Mouse (Mus musculus) Patski (cell line): Measurements from ENCODE around the gene Chmp5. TPM values are rescaled to one million over a fixed set of nuclear protein-coding genes. Genes with fewer than 3 reads are reported as not detected.
A peak's percentile ranks its signal among the peaks of the same experiment; 100 is the strongest.

Experiments used
- ATAC-seq: fragments of 100-300 bp; one replicate; pipeline ENCODE4 v1.8.0; 2021
- CTCF ChIA-PET: fragments of 350-600 bp; sonication (Branson Sonifier 250); formaldehyde crosslinking; loops from one replicate; lab custom pipeline; 2022; ENCODE audit warnings: inconsistent platforms; lab: Charles Lee
- POLR2A ChIA-PET: fragments of 350-600 bp; sonication (Branson Sonifier 250); formaldehyde crosslinking; loops from one replicate; lab custom pipeline; 2022; ENCODE audit warnings: antibody characterized with exemption, inconsistent platforms; lab: Charles Lee
- DNase-seq: peaks from one replicate; pipeline ENCODE4 v3.0.0-alpha.2; 2011; ENCODE audit warnings: low read depth, low spot score
- H3K27me3 ChIP-seq: fragments of 371-371 bp; one replicate; pipeline ENCODE4 v1.5.1; 2021
- CTCF ChIP-seq: fragments of 100-300 bp; IDR thresholded peaks from one replicate; pipeline ENCODE4 v1.5.1; 2021
- in situ Hi-C: fragments of 300-500 bp; cut with MboI; formaldehyde crosslinking; loops from 3 replicates; pipeline ENCODE4 v1.11.1; 2018; ENCODE audit warnings: low pct_unique_long_range_greater_than_20kb, mixed read lengths
- polyA plus RNA-seq: library from polyadenylated mRNA; unstranded; gene quantifications from one replicate; pipeline ENCODE4 v1.2.3, GENCODE M21; 2021

The Chmp5 gene
- polyA plus RNA-seq, 1 experiment from 2014 or later: 110 TPM

DNA sequence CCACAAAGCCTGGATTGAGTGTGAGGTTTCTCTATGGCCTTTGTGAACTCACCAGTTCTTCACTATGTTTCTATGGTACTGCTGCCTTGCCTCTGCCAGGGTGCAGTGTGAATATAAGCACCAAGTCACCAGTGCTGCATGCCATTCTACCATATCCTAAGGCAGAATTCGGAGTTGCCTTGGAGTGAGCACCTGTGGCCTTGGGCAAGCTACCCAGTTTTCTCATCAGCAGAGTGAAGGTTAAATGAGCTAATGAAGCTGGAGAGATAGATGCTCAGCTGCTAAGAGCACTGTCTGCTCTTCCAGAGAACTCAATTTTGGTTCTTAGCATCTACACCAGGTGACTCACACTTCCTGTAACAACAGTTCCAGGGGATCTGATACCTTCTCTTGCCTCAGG lies 25.8 kb downstream of the Chmp5 start:
- DNase-seq (no peak), ATAC-seq (no peak)
- POLR2A ChIA-PET: no interaction called here
- in situ Hi-C loops: no loop called here
- CTCF ChIA-PET: interaction anchor here (0.8 kb wide), 1 partner anchor 19 kb away, joined by 3 read pairs; no protein-coding TSS in a partner anchor
- H3K27me3 ChIP-seq: no peaks in the 10 kb centered on the region
- TF ChIP-seq CTCF: no peak

- ChIA-PET POLR2A (no interaction called here), CTCF (no interaction called here)
- no peak for DNase-seq
- TF ChIP-seq CTCF: no peak
- ATAC-seq: no peak
- in situ Hi-C loops: no loop called here
- no peaks in the 10 kb centered on the region for H3K27me3 ChIP-seq
Observed at GRCm38 (mm10) chr4:40975678-40976077, 27.5 kb downstream of the Chmp5 start.

GRCm38 (mm10) chr4:40976651-40977050 lies 28.4 kb downstream of the Chmp5 start:
- H3K27me3 ChIP-seq: no peaks in the 10 kb centered on the region
- no peak for DNase-seq
- ChIA-PET POLR2A (no interaction called here), CTCF (no interaction called here)
- ATAC-seq: no peak
- in situ Hi-C loops: no loop called here
- TF ChIP-seq CTCF: no peak

GRCm38 (mm10) chr4:40979430-40979829 lies 31.2 kb downstream of the Chmp5 start:
- in situ Hi-C loops: no loop called here
- H3K27me3 ChIP-seq: no peaks in the 10 kb centered on the region
- no peak for TF ChIP-seq CTCF
- CTCF ChIA-PET: interaction anchor here (0.9 to 1.2 kb wide), 2 partner anchors 24 to 39 kb away, joined by 3 read pairs; no protein-coding TSS in a partner anchor
- POLR2A ChIA-PET: interaction anchor here (1.1 kb wide), 1 partner anchor 19 kb away, joined by 3 read pairs; no protein-coding TSS in a partner anchor
- DNase-seq (no peak), ATAC-seq (no peak)

DNA sequence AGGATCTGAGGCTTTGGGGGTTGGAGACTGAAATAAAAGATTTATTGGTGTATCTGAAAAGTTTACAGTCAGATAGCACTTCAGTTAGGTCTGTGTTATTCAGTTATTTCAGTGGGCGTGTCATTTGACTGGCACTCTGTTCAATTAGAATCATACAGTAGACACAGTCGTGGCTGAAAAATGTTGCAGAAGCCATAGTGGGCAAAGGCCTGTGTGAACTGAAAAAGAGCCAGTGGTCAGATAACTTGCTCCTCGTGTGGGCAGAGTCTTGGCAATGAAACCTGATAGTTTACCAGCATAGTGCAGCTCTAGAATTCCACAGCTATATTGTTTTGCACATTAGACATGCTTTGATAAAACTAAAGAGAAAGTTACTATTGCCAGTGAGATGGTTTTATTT lies 34.3 kb downstream of the Chmp5 start:
- POLR2A ChIA-PET: no interaction called here
- no peak for TF ChIP-seq CTCF
- in situ Hi-C loops: no loop called here
- CTCF ChIA-PET: no interaction called here
- ATAC-seq (no peak), DNase-seq (no peak)
- H3K27me3 ChIP-seq: no peaks in the 10 kb centered on the region

- ChIA-PET POLR2A (no interaction called here), CTCF (interaction anchor here (1.3 kb wide), 1 partner anchor 30 kb away, joined by 3 read pairs; no protein-coding TSS in a partner anchor)
- in situ Hi-C loops: no loop called here
- DNase-seq (no peak), ATAC-seq (no peak)
- no peak for TF ChIP-seq CTCF
- H3K27me3 ChIP-seq: no peaks in the 10 kb centered on the region
Observed at GRCm38 (mm10) chr4:40983686-40984085, 35.5 kb downstream of the Chmp5 start.

DNA sequence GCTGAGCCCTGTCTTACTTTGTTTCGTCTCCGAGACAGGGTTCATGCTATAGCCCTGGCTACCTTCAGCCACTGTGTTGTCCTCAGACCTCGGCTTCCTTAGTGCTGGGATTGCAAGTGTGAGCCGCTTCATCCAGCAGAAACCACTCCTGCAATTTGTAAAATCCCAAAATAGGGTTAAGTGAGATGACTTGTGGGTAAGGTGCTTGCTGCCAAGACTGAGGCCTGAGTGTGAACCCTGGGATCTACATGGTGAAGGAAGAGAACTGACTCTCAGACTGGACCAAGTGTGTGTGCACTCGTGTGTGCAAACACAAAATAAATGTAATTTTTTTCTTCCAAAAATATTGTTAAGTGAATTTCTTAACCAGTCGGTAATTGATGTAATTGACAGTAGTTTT lies 41.4 kb downstream of the Chmp5 start:
- in situ Hi-C loops: no loop called here
- ATAC-seq (no peak), DNase-seq (no peak)
- CTCF ChIA-PET: no interaction called here
- POLR2A ChIA-PET: no interaction called here
- no peaks in the 10 kb centered on the region for H3K27me3 ChIP-seq
- TF ChIP-seq CTCF: no peak

DNA sequence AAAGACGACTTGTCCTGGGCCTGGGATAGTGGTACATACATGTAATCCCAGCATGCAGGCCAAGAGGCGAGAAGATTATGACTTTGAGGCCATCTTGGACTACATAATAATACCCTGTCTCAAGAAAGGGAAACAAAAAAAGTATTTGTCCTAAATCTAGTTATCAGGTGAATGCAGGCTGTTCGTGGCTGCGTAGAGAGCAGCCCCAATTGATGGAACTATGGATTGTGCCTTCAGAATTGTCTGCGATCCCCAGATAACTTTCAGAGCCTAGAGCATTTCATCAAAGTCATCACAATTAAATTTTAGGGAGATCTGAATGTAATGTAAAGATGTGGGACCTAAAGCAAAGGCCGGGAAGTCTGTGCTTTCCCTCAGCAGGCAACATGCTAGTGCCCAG lies 48.1 kb downstream of the Chmp5 start:
- in situ Hi-C loops: no loop called here
- DNase-seq (no peak), ATAC-seq (no peak)
- ChIA-PET CTCF (no interaction called here), POLR2A (no interaction called here)
- TF ChIP-seq CTCF: no peak
- H3K27me3 ChIP-seq: no peaks in the 10 kb centered on the region

DNA sequence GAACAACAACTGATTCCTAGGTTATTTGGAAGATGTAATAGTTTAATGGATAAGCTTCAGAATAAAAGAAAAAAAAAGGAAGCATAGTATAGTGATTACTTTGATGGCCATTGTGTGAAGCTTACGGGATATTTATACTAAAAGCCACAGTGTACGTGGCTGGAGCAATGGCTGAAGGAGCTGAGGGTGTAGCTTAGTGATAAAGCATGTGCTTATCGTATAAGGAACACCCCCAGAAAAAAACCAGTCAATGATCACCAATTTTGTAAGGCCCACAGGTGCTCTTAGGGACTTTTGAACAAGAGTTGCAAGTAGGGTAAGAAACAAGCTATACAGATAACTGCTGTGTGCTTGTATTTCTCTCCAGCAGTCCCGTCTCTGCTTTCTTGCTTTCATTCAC lies 49.7 kb downstream of the Chmp5 start:
- CTCF ChIA-PET: no interaction called here
- in situ Hi-C loops: no loop called here
- H3K27me3 ChIP-seq: no peaks in the 10 kb centered on the region
- POLR2A ChIA-PET: no interaction called here
- TF ChIP-seq CTCF: no peak
- DNase-seq: no peak
- ATAC-seq: no peak

DNA sequence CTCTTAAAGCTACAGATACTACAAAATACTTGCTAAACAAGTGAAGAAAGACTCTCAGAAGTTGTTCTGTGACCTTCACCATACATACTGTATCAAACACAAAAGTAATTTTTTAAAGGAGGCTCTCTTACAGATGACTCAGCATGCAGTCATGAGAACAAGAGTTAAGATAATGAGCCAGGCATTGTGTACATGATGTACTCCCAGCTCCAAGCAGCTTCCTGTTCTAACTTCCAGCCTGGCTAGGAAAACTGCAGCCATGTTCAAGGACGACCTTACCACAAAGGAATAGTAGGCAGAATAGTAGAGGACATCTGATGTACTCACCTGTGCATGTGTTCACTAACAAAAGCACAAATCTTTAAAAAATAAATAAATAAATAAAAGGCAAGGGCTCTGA lies 52.1 kb downstream of the Chmp5 start:
- ATAC-seq (no peak), DNase-seq (no peak)
- in situ Hi-C loops: no loop called here
- ChIA-PET CTCF (interaction anchor here (0.8 kb wide), 1 partner anchor 20 kb away, joined by 3 read pairs; no protein-coding TSS in a partner anchor), POLR2A (no interaction called here)
- no peak for TF ChIP-seq CTCF
- H3K27me3 ChIP-seq: no peaks in the 10 kb centered on the region

DNA sequence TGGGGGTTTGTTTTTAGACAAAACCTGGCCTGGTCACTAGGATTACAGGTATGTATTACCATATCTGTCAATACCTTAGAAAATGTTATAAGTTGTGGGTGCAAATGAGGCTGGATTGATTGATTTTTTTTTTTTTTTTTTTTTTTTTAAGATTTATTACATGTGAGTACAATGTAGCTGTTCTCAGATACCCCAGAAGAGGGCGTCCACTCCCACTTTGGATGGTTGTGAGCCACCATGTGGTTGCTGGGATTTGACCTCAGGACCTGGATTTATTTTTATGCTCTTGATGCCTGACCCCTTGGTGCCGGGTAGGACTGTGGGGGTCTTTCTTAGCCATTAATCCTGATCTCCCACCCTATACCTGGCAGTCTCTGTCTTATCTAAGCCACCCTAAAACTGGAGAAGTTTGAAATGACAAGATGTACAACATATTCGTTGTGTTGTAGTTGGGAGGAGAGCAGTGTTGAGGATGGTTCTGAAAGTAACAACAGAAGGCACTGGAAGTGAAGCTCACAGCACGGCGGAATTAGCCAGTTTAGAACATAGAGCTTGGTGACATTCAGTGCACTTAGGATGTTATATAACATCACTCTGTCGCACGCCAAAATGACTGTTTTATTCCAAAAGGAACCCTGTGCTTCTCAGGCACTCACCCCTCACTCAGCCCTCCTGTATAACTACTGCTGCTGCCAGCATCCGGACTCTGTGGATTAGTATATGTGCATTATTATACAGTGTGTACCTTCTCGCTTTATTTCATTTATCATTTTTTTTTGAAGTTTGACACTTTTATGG lies 52.8 kb downstream of the Chmp5 start:
- ChIA-PET CTCF (interaction anchor here (1.2 kb wide), 1 partner anchor 9 kb away, joined by 3 read pairs; no protein-coding TSS in a partner anchor), POLR2A (interaction anchor here (0.6 kb wide), 1 partner anchor 47 kb away, joined by 5 read pairs; no protein-coding TSS in a partner anchor)
- DNase-seq (no peak), ATAC-seq (no peak)
- H3K27me3 ChIP-seq: no peaks in the 10 kb centered on the region
- in situ Hi-C loops: no loop called here
- TF ChIP-seq CTCF: peak; percentile 43
